Mouse (Mus musculus): ENCODE measurements around the gene Tmem130.

DNA sequence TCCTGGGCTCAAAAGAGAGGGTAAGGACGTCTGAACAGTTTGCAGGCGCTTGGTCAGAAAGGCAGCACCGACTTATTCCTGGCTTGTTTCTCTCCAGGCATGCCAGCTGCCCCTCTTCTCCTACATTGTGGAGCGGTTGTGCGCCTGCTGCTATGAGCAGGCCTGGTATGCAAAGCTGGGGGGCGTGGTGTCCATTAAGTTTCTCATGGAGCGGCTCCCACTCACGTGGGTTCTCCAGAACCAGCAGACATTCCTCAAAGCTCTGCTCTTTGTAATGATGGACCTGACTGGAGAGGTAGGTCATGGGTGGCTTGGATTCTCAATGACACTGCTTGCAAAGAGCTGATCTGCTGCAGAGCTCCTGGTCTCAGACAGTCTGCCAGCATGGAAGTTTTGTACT is 41.4 kb upstream of the Tmem130 start:
- no peak for TF ChIP-seq CTCF (IDR thresholded peaks at IDR 0.05; ENCODE audit: low read depth, low read length)
- TF ChIP-seq GATA1 (IDR thresholded peaks at IDR 0.05; ENCODE audit: borderline replicate concordance, low read length) = no peak
- TF ChIP-seq POLR2AphosphoS5 (IDR thresholded peaks at IDR 0.05; ENCODE audit: insufficient replicate concordance, low read depth, low read length) = no peak
- TF ChIP-seq TAL1 (conservative IDR thresholded peaks at IDR 0.05; ENCODE audit: low read depth, low read length) = no peak
- TF ChIP-seq GATA2 (IDR thresholded peaks at IDR 0.05; ENCODE audit: borderline replicate concordance, low read depth, low read length) = no peak
